Mouse (Mus musculus) hindbrain, embryonic 15.5 days (tissue): Measurements from ENCODE around the gene Hipk1. TPM values are rescaled to one million over a fixed set of nuclear protein-coding genes. Genes with fewer than 3 reads are reported as not detected.

Experiments
- ATAC-seq: fragments of 200-750 bp; cut with Nextera tagmentation; 2 replicates; pipeline ENCODE4 v1.8.0; 2017; ENCODE audit warnings: low read depth, moderate number of reproducible peaks, moderate TSS enrichment; ENCODE audit not compliant: low FRiP score
- H3K27ac ChIP-seq: fragments of 300-500 bp; sonication (generic); replicated peaks from 2 replicates; pipeline ENCODE4 v1.5.1; 2015; ENCODE audit warnings: mild to moderate bottlenecking, inconsistent platforms
- H3K27me3 ChIP-seq: fragments of 300-500 bp; sonication (generic); 2 replicates; pipeline ENCODE4 v1.6.1; 2015; ENCODE audit warnings: control low read depth, inconsistent platforms
- H3K36me3 ChIP-seq: fragments of 300-500 bp; sonication (generic); 2 replicates; pipeline ENCODE4 v1.6.1; 2015; ENCODE audit warnings: control low read depth, inconsistent platforms
- H3K4me1 ChIP-seq: fragments of 300-500 bp; sonication (generic); replicated peaks from 2 replicates; pipeline ENCODE4 v1.6.1; 2015; ENCODE audit warnings: control low read depth, inconsistent platforms
- H3K4me2 ChIP-seq: fragments of 300-500 bp; sonication (generic); 2 replicates; pipeline ENCODE4 v1.6.1; 2015; ENCODE audit warnings: moderate library complexity, mild to moderate bottlenecking, inconsistent platforms
- H3K4me3 ChIP-seq: fragments of 300-500 bp; sonication (generic); 2 replicates; pipeline ENCODE4 v1.5.1; 2015; ENCODE audit warnings: mild to moderate bottlenecking, inconsistent platforms
- H3K9ac ChIP-seq: fragments of 300-500 bp; sonication (generic); 2 replicates; pipeline ENCODE4 v1.6.1; 2015; ENCODE audit warnings: inconsistent platforms
- H3K9me3 ChIP-seq: fragments of 300-500 bp; sonication (generic); 2 replicates; pipeline ENCODE4 v1.6.1; 2016; ENCODE audit warnings: control low read depth, inconsistent platforms
- WGBS: fragments of 180-500 bp; shearing (Covaris S2); methylation state at CpG from one replicate; pipeline ENCODE4 v1.1.7; 2015; 5-methylcytosine and 5-hydroxymethylcytosine counted together
- polyA plus RNA-seq: library from polyadenylated mRNA; unstranded; fragments of >200 nt; fragmentation: Nextera tagmentation; extraction: Ambion mirVana; gene quantifications from 2 replicates; pipeline ENCODE4 v1.2.1, GENCODE M21; 2015

Hipk1 gene
- polyA plus RNA-seq, 1 experiment from 2014 or later = 11.5 TPM

GRCm38 (mm10) chr3:103772846-103773245 is 18.5 kb downstream of the Hipk1 start:
- H3K27ac ChIP-seq = no peak overlapping the region
- no peak overlapping the region for H3K4me2 ChIP-seq
- no peak overlapping the region for H3K9ac ChIP-seq
- H3K27me3 ChIP-seq = no peaks in the 10 kb centered on the region
- 78% methylated on average over 4 of the region's 4 CpGs for WGBS
- no peak for ATAC-seq
- peaks cover 20% of the 10 kb centered on the region for H3K36me3 ChIP-seq
- H3K9me3 ChIP-seq = no peaks in the 10 kb centered on the region
- H3K4me1 ChIP-seq = peaks cover 12% of the 10 kb centered on the region; the same call in 1 of the 2 replicates
- H3K4me3 ChIP-seq = no peak overlapping the region

- H3K9me3 ChIP-seq = no peaks in the 10 kb centered on the region
- peaks cover 12% of the 10 kb centered on the region; the same call in 1 of the 2 replicates for H3K4me1 ChIP-seq
- no peaks in the 10 kb centered on the region for H3K27me3 ChIP-seq
- H3K9ac ChIP-seq = no peak overlapping the region
- H3K27ac ChIP-seq = 0 out of 2 replicates have a peak overlapping the region, but pooled peaks have one; percentile 17
- H3K4me3 ChIP-seq = no peak overlapping the region
- no peak overlapping the region for H3K4me2 ChIP-seq
- H3K36me3 ChIP-seq = peaks cover 10% of the 10 kb centered on the region
- WGBS = 69% methylated on average over 9 of the region's 9 CpGs
- no peak for ATAC-seq
Observed at GRCm38 (mm10) chr3:103771531-103772130, 19.7 kb downstream of the Hipk1 start.

- Histone ChIP-seq H3K9ac (no peak overlapping the region), H3K27me3 (no peaks in the 10 kb centered on the region), H3K4me1 (peaks cover 3% of the 10 kb centered on the region; the same call in 1 of the 2 replicates), H3K27ac (no peak overlapping the region), H3K36me3 (peaks cover 30% of the 10 kb centered on the region), H3K9me3 (no peaks in the 10 kb centered on the region), H3K4me2 (no peak overlapping the region), H3K4me3 (no peak overlapping the region)
- 71% methylated on average over 3 of the region's 3 CpGs for WGBS
- ATAC-seq = no peak
Observed at GRCm38 (mm10) chr3:103766789-103767188, 24.6 kb downstream of the Hipk1 start.

- no peak for ATAC-seq
- H3K36me3 ChIP-seq = peaks cover 55% of the 10 kb centered on the region
- H3K4me2 ChIP-seq = no peak overlapping the region
- no peaks in the 10 kb centered on the region for H3K4me1 ChIP-seq
- H3K4me3 ChIP-seq = no peak overlapping the region
- H3K27me3 ChIP-seq = no peaks in the 10 kb centered on the region
- WGBS = 95% methylated on average over 5 of the region's 5 CpGs
- no peak overlapping the region for H3K27ac ChIP-seq
- H3K9ac ChIP-seq = no peak overlapping the region
- H3K9me3 ChIP-seq = no peaks in the 10 kb centered on the region
Observed at GRCm38 (mm10) chr3:103759261-103759970, 31.9 kb downstream of the Hipk1 start.

- no peaks in the 10 kb centered on the region for H3K9me3 ChIP-seq
- no peak overlapping the region for H3K9ac ChIP-seq
- no peak overlapping the region for H3K4me2 ChIP-seq
- H3K4me1 ChIP-seq = no peaks in the 10 kb centered on the region
- ATAC-seq = no peak
- H3K4me3 ChIP-seq = no peak overlapping the region
- no peaks in the 10 kb centered on the region for H3K27me3 ChIP-seq
- peaks cover 59% of the 10 kb centered on the region for H3K36me3 ChIP-seq
- no peak overlapping the region for H3K27ac ChIP-seq
- 83% methylated on average over 7 of the region's 7 CpGs for WGBS
Observed at GRCm38 (mm10) chr3:103758456-103758855, 32.9 kb downstream of the Hipk1 start.

- H3K4me1 ChIP-seq = no peaks in the 10 kb centered on the region
- no peak overlapping the region for H3K27ac ChIP-seq
- peaks cover 61% of the 10 kb centered on the region for H3K36me3 ChIP-seq
- no peak overlapping the region for H3K4me3 ChIP-seq
- no peaks in the 10 kb centered on the region for H3K27me3 ChIP-seq
- ATAC-seq = no peak
- WGBS = 94% methylated on average over 2 of the region's 2 CpGs
- no peak overlapping the region for H3K4me2 ChIP-seq
- no peak overlapping the region for H3K9ac ChIP-seq
- H3K9me3 ChIP-seq = no peaks in the 10 kb centered on the region
Observed at GRCm38 (mm10) chr3:103756920-103757319, 34.4 kb downstream of the Hipk1 start.

GRCm38 (mm10) chr3:103755351-103755750 is 36.0 kb downstream of the Hipk1 start:
- 81% methylated on average over 3 of the region's 3 CpGs for WGBS
- Histone ChIP-seq H3K9ac (no peak overlapping the region), H3K4me3 (no peak overlapping the region), H3K9me3 (no peaks in the 10 kb centered on the region), H3K4me1 (no peaks in the 10 kb centered on the region), H3K4me2 (no peak overlapping the region), H3K27ac (no peak overlapping the region), H3K27me3 (no peaks in the 10 kb centered on the region), H3K36me3 (peaks cover 58% of the 10 kb centered on the region)
- ATAC-seq = no peak

GRCm38 (mm10) chr3:103751558-103751957 is 39.8 kb downstream of the Hipk1 start:
- no peaks in the 10 kb centered on the region for H3K4me1 ChIP-seq
- H3K27ac ChIP-seq = no peak overlapping the region
- no peak overlapping the region for H3K4me2 ChIP-seq
- ATAC-seq = no peak
- WGBS = 92% methylated on average over 2 of the region's 2 CpGs
- peaks cover 64% of the 10 kb centered on the region for H3K36me3 ChIP-seq
- no peaks in the 10 kb centered on the region for H3K27me3 ChIP-seq
- H3K4me3 ChIP-seq = no peak overlapping the region
- H3K9ac ChIP-seq = no peak overlapping the region
- no peaks in the 10 kb centered on the region for H3K9me3 ChIP-seq

- H3K4me3 ChIP-seq = no peak overlapping the region
- no peak overlapping the region for H3K9ac ChIP-seq
- H3K4me1 ChIP-seq = no peaks in the 10 kb centered on the region
- ATAC-seq = no peak
- no peaks in the 10 kb centered on the region for H3K9me3 ChIP-seq
- no peak overlapping the region for H3K27ac ChIP-seq
- 72% methylated on average over 5 of the region's 5 CpGs for WGBS
- peaks cover 68% of the 10 kb centered on the region for H3K36me3 ChIP-seq
- no peaks in the 10 kb centered on the region for H3K27me3 ChIP-seq
- H3K4me2 ChIP-seq = no peak overlapping the region
Observed at GRCm38 (mm10) chr3:103746711-103747110, 44.7 kb downstream of the Hipk1 start.

GRCm38 (mm10) chr3:103745001-103745770 is 46.2 kb downstream of the Hipk1 start:
- H3K4me3 ChIP-seq = no peak overlapping the region
- peaks cover 65% of the 10 kb centered on the region for H3K36me3 ChIP-seq
- H3K9me3 ChIP-seq = no peaks in the 10 kb centered on the region
- no peak overlapping the region for H3K9ac ChIP-seq
- no peak overlapping the region for H3K4me2 ChIP-seq
- no peaks in the 10 kb centered on the region for H3K4me1 ChIP-seq
- 92% methylated on average over 14 of the region's 14 CpGs for WGBS
- ATAC-seq = no peak
- no peaks in the 10 kb centered on the region for H3K27me3 ChIP-seq
- no peak overlapping the region for H3K27ac ChIP-seq

- ATAC-seq = no peak
- peaks cover 46% of the 10 kb centered on the region for H3K36me3 ChIP-seq
- H3K27ac ChIP-seq = no peak overlapping the region
- no peak overlapping the region for H3K4me3 ChIP-seq
- no peaks in the 10 kb centered on the region for H3K9me3 ChIP-seq
- no peak overlapping the region for H3K9ac ChIP-seq
- WGBS = 88% methylated on average over 6 of the region's 6 CpGs
- H3K4me2 ChIP-seq = no peak overlapping the region
- H3K4me1 ChIP-seq = no peaks in the 10 kb centered on the region
- H3K27me3 ChIP-seq = no peaks in the 10 kb centered on the region
Observed at GRCm38 (mm10) chr3:103743208-103743607, 48.2 kb downstream of the Hipk1 start.

GRCm38 (mm10) chr3:103740342-103740741 is 51.0 kb downstream of the Hipk1 start:
- Histone ChIP-seq H3K9ac (no peak overlapping the region), H3K27me3 (no peaks in the 10 kb centered on the region), H3K9me3 (no peaks in the 10 kb centered on the region), H3K27ac (no peak overlapping the region), H3K4me1 (peaks cover 27% of the 10 kb centered on the region), H3K36me3 (peaks cover 24% of the 10 kb centered on the region), H3K4me2 (no peak overlapping the region), H3K4me3 (no peak overlapping the region)
- ATAC-seq = no peak
- WGBS = 16% methylated on average over 5 of the region's 5 CpGs
